Mouse (Mus musculus): ENCODE data around the gene Fam53a. TPM values are rescaled to one million over a fixed set of nuclear protein-coding genes. Genes with fewer than 3 reads are reported as not detected.
A peak's percentile ranks its signal among the peaks of the same experiment; 100 is the strongest.

Fam53a gene
- polyA plus RNA-seq, 1 experiment from 2014 or later = 17.5 TPM

DNA sequence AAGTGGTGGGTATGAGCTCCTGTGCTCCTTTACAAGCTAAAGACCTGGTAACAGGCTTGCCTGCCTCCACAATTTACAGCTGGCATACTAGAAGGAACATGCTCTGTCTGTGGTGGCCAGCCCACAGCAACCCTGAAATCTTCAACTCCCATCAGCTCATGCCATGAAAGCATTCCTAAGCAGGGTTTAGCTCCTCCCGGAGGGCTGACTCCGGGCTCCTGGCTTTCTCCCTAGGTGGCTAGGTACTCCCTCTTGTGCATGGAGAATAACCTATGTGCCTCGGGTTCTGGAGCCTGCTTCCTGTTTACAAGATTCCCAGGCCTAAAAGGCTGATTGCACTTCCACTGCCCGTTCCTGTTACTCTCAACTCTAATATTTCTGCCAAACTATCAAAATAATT lies 9.4 kb upstream of the Fam53a start:
- no peak for ATAC-seq (ENCODE audit: low read depth)
- Histone ChIP-seq H3K4me3 (ENCODE audit: low read depth, low read length) (no peak overlapping the region), H3K4me2 (ENCODE audit: low read depth, low read length) (no peak overlapping the region), H3K27me3 (ENCODE audit: control insufficient read depth, insufficient read depth, low read depth, low read length) (no peaks in the 10 kb centered on the region), H3K9me3 (replicated peaks; ENCODE audit: control insufficient read depth, low read length) (no peaks in the 10 kb centered on the region), H3K36me3 (ENCODE audit: control insufficient read depth, insufficient read depth) (peaks cover 52% of the 10 kb centered on the region), H3K4me1 (ENCODE audit: control insufficient read depth, low read depth, low read length) (peaks cover 5% of the 10 kb centered on the region), H3K9ac (ENCODE audit: low read depth, low read length) (no peak overlapping the region), H3K27ac (ENCODE audit: low read length) (peak overlapping the region; percentile 5; the same call in 1 of the 2 replicates)
- 73% methylated on average over 4 of the region's 4 CpGs for WGBS (ENCODE audit: insufficient replicate concordance)

GRCm38 (mm10) chr5:33637606-33638350 lies 8.3 kb upstream of the Fam53a start:
- Histone ChIP-seq H3K9ac (ENCODE audit: low read depth, low read length) (no peak overlapping the region), H3K4me1 (ENCODE audit: control insufficient read depth, low read depth, low read length) (peaks cover 5% of the 10 kb centered on the region), H3K4me2 (ENCODE audit: low read depth, low read length) (no peak overlapping the region), H3K9me3 (replicated peaks; ENCODE audit: control insufficient read depth, low read length) (no peaks in the 10 kb centered on the region), H3K4me3 (ENCODE audit: low read depth, low read length) (no peak overlapping the region), H3K27ac (ENCODE audit: low read length) (no peak overlapping the region), H3K36me3 (ENCODE audit: control insufficient read depth, insufficient read depth) (peaks cover 41% of the 10 kb centered on the region), H3K27me3 (ENCODE audit: control insufficient read depth, insufficient read depth, low read depth, low read length) (no peaks in the 10 kb centered on the region)
- WGBS (ENCODE audit: insufficient replicate concordance) = 68% methylated on average over 3 of the region's 3 CpGs
- ATAC-seq (ENCODE audit: low read depth) = no peak

DNA sequence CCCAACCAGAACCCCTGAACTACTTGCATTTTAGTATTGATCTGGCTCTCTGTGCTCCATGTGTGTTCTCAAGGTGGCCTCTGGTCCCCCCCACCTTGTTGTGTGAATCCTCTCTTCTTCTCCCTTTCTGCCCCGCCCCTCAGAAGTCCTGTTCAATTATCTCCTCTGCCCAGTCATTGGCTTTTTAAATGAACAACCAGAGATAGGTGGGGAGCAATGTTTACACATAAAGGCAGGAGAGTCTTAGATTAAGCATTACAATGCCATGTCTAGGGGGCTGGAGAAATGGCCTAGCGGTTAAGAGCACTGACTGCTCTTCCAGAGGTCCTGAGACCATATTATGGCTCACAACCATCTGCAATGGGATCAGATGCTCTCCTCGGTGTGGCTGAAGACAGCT lies 5.9 kb upstream of the Fam53a start:
- H3K9me3 ChIP-seq (replicated peaks; ENCODE audit: control insufficient read depth, low read length) = no peaks in the 10 kb centered on the region
- no peak overlapping the region for H3K4me2 ChIP-seq (ENCODE audit: low read depth, low read length)
- no peak overlapping the region for H3K27ac ChIP-seq (ENCODE audit: low read length)
- ATAC-seq (ENCODE audit: low read depth) = peak; percentile 52
- H3K9ac ChIP-seq (ENCODE audit: low read depth, low read length) = no peak overlapping the region
- peaks cover 17% of the 10 kb centered on the region for H3K36me3 ChIP-seq (ENCODE audit: control insufficient read depth, insufficient read depth)
- WGBS (ENCODE audit: insufficient replicate concordance) = 40% methylated on average over 3 of the region's 3 CpGs
- H3K4me1 ChIP-seq (ENCODE audit: control insufficient read depth, low read depth, low read length) = peaks cover 14% of the 10 kb centered on the region
- H3K27me3 ChIP-seq (ENCODE audit: control insufficient read depth, insufficient read depth, low read depth, low read length) = no peaks in the 10 kb centered on the region
- no peak overlapping the region for H3K4me3 ChIP-seq (ENCODE audit: low read depth, low read length)

DNA sequence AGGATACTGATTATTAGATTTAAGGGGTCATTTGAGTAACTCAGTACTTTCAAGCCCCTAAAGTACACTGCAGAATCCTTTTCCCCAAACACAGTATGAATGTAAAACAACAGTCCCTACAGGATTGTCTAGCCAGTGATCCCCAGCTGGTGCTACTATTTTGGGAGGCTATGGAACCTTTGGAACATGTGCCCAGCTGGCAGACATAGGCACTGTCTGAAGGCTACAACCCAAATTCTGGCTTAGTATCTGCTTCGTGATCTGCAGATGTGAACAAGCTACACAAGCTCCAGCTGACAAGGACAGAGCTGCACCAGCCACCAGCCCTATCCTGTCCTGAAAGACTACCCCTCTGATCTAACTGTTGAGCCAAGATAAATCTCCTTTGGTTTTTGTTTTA lies 3.1 kb upstream of the Fam53a start:
- no peak for ATAC-seq (ENCODE audit: low read depth)
- Histone ChIP-seq H3K27ac (ENCODE audit: low read length) (no peak overlapping the region), H3K4me3 (ENCODE audit: low read depth, low read length) (no peak overlapping the region), H3K9ac (ENCODE audit: low read depth, low read length) (no peak overlapping the region), H3K4me1 (ENCODE audit: control insufficient read depth, low read depth, low read length) (peaks cover 27% of the 10 kb centered on the region), H3K9me3 (replicated peaks; ENCODE audit: control insufficient read depth, low read length) (no peaks in the 10 kb centered on the region), H3K36me3 (ENCODE audit: control insufficient read depth, insufficient read depth) (peaks cover 3% of the 10 kb centered on the region; the same call in 1 of the 2 replicates), H3K4me2 (ENCODE audit: low read depth, low read length) (no peak overlapping the region), H3K27me3 (ENCODE audit: control insufficient read depth, insufficient read depth, low read depth, low read length) (no peaks in the 10 kb centered on the region)
- WGBS (ENCODE audit: insufficient replicate concordance) = 48% methylated on average over 1 of the region's 1 CpGs

DNA sequence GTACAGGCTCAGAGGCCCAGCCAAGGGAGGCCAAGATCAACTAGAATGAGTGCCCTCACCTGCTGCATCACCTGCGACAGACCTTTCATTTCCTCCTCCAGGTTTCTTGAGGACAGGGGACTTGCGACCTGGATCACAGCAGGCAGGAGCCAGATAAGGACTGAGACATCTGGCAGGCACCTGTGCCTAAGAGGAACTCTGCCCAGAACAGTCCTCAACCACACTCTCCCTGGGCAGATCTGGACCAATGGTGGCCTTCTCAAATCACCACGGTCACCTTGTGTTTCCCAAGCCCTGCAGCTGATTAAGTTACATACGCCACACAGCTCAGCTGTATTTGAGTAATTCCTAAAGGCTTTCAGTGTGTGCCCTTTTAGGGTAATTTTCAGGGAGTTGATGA lies 1.2 kb upstream of the Fam53a start:
- peaks cover 26% of the 10 kb centered on the region for H3K4me1 ChIP-seq (ENCODE audit: control insufficient read depth, low read depth, low read length)
- 46% methylated on average over 4 of the region's 4 CpGs for WGBS (ENCODE audit: insufficient replicate concordance)
- H3K27ac ChIP-seq (ENCODE audit: low read length) = peak overlapping the region; percentile 85
- peak overlapping the region; percentile 67 for H3K9ac ChIP-seq (ENCODE audit: low read depth, low read length)
- no peaks in the 10 kb centered on the region for H3K9me3 ChIP-seq (replicated peaks; ENCODE audit: control insufficient read depth, low read length)
- no peaks in the 10 kb centered on the region for H3K36me3 ChIP-seq (ENCODE audit: control insufficient read depth, insufficient read depth)
- H3K4me3 ChIP-seq (ENCODE audit: low read depth, low read length) = peak overlapping the region; percentile 83
- peak overlapping the region; percentile 99 for H3K4me2 ChIP-seq (ENCODE audit: low read depth, low read length)
- no peaks in the 10 kb centered on the region for H3K27me3 ChIP-seq (ENCODE audit: control insufficient read depth, insufficient read depth, low read depth, low read length)
- ATAC-seq (ENCODE audit: low read depth) = no peak

- peak overlapping the region; percentile 67 for H3K9ac ChIP-seq (ENCODE audit: low read depth, low read length)
- H3K9me3 ChIP-seq (replicated peaks; ENCODE audit: control insufficient read depth, low read length) = no peaks in the 10 kb centered on the region
- peaks cover 22% of the 10 kb centered on the region for H3K4me1 ChIP-seq (ENCODE audit: control insufficient read depth, low read depth, low read length)
- ATAC-seq (ENCODE audit: low read depth) = peak; percentile 66
- H3K36me3 ChIP-seq (ENCODE audit: control insufficient read depth, insufficient read depth) = no peaks in the 10 kb centered on the region
- 2% methylated on average over 9 of the region's 9 CpGs for WGBS (ENCODE audit: insufficient replicate concordance)
- peak overlapping the region; percentile 85 for H3K27ac ChIP-seq (ENCODE audit: low read length)
- H3K4me2 ChIP-seq (ENCODE audit: low read depth, low read length) = peak overlapping the region; percentile 99
- no peaks in the 10 kb centered on the region for H3K27me3 ChIP-seq (ENCODE audit: control insufficient read depth, insufficient read depth, low read depth, low read length)
- H3K4me3 ChIP-seq (ENCODE audit: low read depth, low read length) = peak overlapping the region; percentile 83
These were observed 626 bp upstream of the Fam53a start for GRCm38 (mm10) chr5:33630061-33630460.

DNA sequence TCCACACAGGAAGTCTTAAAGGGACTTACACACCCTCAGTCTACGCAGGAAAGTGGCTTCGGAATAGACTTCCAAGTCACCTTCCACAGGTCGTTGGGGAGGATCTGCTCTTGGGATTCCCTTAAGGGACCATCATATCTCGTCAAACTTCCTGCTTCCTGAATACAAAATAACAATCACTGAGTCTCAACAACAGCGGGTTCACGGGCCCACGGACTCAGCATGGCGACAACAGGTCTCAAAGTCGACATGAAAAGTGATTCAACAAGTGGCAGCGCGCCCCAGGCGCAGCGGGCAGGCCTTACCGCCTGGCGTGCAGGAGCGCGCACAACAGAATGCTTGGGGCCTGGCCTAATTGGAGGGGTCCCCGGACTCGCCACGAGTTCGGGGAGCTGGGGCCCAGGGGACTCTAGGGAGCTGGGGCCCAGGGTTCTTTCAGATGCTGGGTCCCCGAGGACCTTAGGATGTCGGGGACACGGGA lies 575 bp downstream of the Fam53a start:
- under 1% methylated on average over 24 of the region's 24 CpGs for WGBS (ENCODE audit: insufficient replicate concordance)
- Histone ChIP-seq H3K4me1 (ENCODE audit: control insufficient read depth, low read depth, low read length) (peaks cover 22% of the 10 kb centered on the region), H3K27ac (ENCODE audit: low read length) (peak overlapping the region; percentile 84), H3K9me3 (replicated peaks; ENCODE audit: control insufficient read depth, low read length) (no peaks in the 10 kb centered on the region), H3K4me3 (ENCODE audit: low read depth, low read length) (peak overlapping the region; percentile 83), H3K4me2 (ENCODE audit: low read depth, low read length) (peak overlapping the region; percentile 75), H3K36me3 (ENCODE audit: control insufficient read depth, insufficient read depth) (no peaks in the 10 kb centered on the region), H3K27me3 (ENCODE audit: control insufficient read depth, insufficient read depth, low read depth, low read length) (no peaks in the 10 kb centered on the region), H3K9ac (ENCODE audit: low read depth, low read length) (peak overlapping the region; percentile 79)
- ATAC-seq (ENCODE audit: low read depth) = peak; percentile 12

DNA sequence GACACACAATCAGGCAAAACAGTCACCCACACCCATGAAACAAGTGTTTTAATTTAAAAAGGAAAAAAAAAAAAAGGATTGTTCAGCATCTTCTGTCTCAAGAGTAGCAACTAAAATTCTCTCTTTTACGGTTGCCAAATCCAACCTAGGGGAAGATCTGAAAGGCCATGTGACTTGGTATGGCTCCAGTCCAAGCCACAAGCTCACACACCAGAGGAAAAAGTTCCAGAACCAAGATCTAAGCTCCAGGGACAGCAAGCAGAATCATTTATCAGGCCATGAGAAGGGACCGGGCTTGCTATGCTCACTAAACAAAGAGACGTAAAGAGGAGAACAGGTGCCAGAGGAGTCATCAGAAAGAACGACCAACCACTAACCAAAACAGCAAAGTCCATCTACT lies 1.5 kb downstream of the Fam53a start:
- no peak for ATAC-seq (ENCODE audit: low read depth)
- Histone ChIP-seq H3K4me1 (ENCODE audit: control insufficient read depth, low read depth, low read length) (peaks cover 22% of the 10 kb centered on the region), H3K36me3 (ENCODE audit: control insufficient read depth, insufficient read depth) (no peaks in the 10 kb centered on the region), H3K4me2 (ENCODE audit: low read depth, low read length) (peak overlapping the region; percentile 75), H3K27me3 (ENCODE audit: control insufficient read depth, insufficient read depth, low read depth, low read length) (no peaks in the 10 kb centered on the region), H3K9me3 (replicated peaks; ENCODE audit: control insufficient read depth, low read length) (no peaks in the 10 kb centered on the region), H3K9ac (ENCODE audit: low read depth, low read length) (peak overlapping the region; percentile 37), H3K27ac (ENCODE audit: low read length) (no peak overlapping the region), H3K4me3 (ENCODE audit: low read depth, low read length) (peak overlapping the region; percentile 83)
- 20% methylated on average over 4 of the region's 4 CpGs for whole genome bisulfite sequencing (ENCODE audit: insufficient replicate concordance)

GRCm38 (mm10) chr5:33623766-33624165 lies 5.7 kb downstream of the Fam53a start:
- no peak overlapping the region for H3K4me3 ChIP-seq (ENCODE audit: low read depth, low read length)
- H3K27me3 ChIP-seq (ENCODE audit: control insufficient read depth, insufficient read depth, low read depth, low read length) = no peaks in the 10 kb centered on the region
- no peak for ATAC-seq (ENCODE audit: low read depth)
- H3K9ac ChIP-seq (ENCODE audit: low read depth, low read length) = no peak overlapping the region
- 72% methylated on average over 3 of the region's 3 CpGs for WGBS (ENCODE audit: insufficient replicate concordance)
- no peak overlapping the region for H3K27ac ChIP-seq (ENCODE audit: low read length)
- H3K4me2 ChIP-seq (ENCODE audit: low read depth, low read length) = no peak overlapping the region
- H3K4me1 ChIP-seq (ENCODE audit: control insufficient read depth, low read depth, low read length) = peaks cover 7% of the 10 kb centered on the region
- no peaks in the 10 kb centered on the region for H3K9me3 ChIP-seq (replicated peaks; ENCODE audit: control insufficient read depth, low read length)
- H3K36me3 ChIP-seq (ENCODE audit: control insufficient read depth, insufficient read depth) = no peaks in the 10 kb centered on the region
